Mouse (Mus musculus) small intestine, adult 2 months (tissue): Measurements from ENCODE around the gene Ccdc172. TPM values are rescaled to one million over a fixed set of nuclear protein-coding genes. Genes with fewer than 3 reads are reported as not detected.

ENCODE experiments used
- H3K27ac ChIP-seq: fragments of 200-500 bp; 2 replicates; pipeline ENCODE4 v1.5.1; 2012; ENCODE audit warnings: low read depth, low read length, control low read depth, inconsistent platforms; ENCODE audit not compliant: insufficient read depth
- H3K27me3 ChIP-seq: fragments of 200-500 bp; 2 replicates; pipeline ENCODE4 v1.6.1; 2012; ENCODE audit warnings: mild to moderate bottlenecking, moderate library complexity, low read length, inconsistent platforms; ENCODE audit not compliant: control insufficient read depth, insufficient read depth
- H3K36me3 ChIP-seq: fragments of 200-500 bp; 2 replicates; pipeline ENCODE4 v1.6.1; 2012; ENCODE audit warnings: mild to moderate bottlenecking, low read length, control low read depth, inconsistent platforms; ENCODE audit not compliant: control insufficient read depth, insufficient read depth
- H3K4me1 ChIP-seq: fragments of 200-500 bp; 2 replicates; pipeline ENCODE4 v1.6.1; 2012; ENCODE audit warnings: low read length, inconsistent platforms, mixed read lengths; ENCODE audit not compliant: control insufficient read depth, insufficient read depth, insufficient read length
- H3K4me3 ChIP-seq: fragments of 200-500 bp; 2 replicates; pipeline ENCODE4 v1.5.1; 2012; ENCODE audit warnings: low read depth, mild to moderate bottlenecking, control low read depth, inconsistent platforms, low read length, moderate library complexity
- CTCF ChIP-seq: fragments of 200-500 bp; IDR thresholded peaks from 2 replicates; pipeline ENCODE4 v1.5.1; 2012; ENCODE audit warnings: low read depth, mild to moderate bottlenecking, control low read depth, inconsistent platforms, low read length, moderate library complexity, mixed read lengths; ENCODE audit not compliant: insufficient replicate concordance, insufficient read length; ENCODE audit errors: extremely low read depth
- POLR2A ChIP-seq: fragments of 200-500 bp; IDR thresholded peaks from 2 replicates; pipeline ENCODE4 v1.6.1; 2012; ENCODE audit warnings: low read depth, mild to moderate bottlenecking, control low read depth, inconsistent platforms, low read length, moderate library complexity
- WGBS: fragments of 180-500 bp; shearing (Covaris S2); methylation state at CpG from one replicate; pipeline ENCODE4 v1.1.7; 2018; 5-methylcytosine and 5-hydroxymethylcytosine counted together
- polyA plus RNA-seq: library from polyadenylated mRNA; depleted of rRNA; stranded (reverse); fragments of >200 nt; gene quantifications from 2 replicates; pipeline ENCODE4 v1.2.3, GENCODE M21; 2012

The Ccdc172 gene
- polyA plus RNA-seq, 1 experiment, result not detected

- no peak overlapping the region for H3K27ac ChIP-seq
- no peaks in the 10 kb centered on the region for H3K36me3 ChIP-seq
- TF ChIP-seq CTCF (no peak), POLR2A (no peak)
- H3K27me3 ChIP-seq, result no peaks in the 10 kb centered on the region
- no peak overlapping the region for H3K4me3 ChIP-seq
- 86% methylated on average over 2 of the region's 2 CpGs for WGBS
- H3K4me1 ChIP-seq, result no peaks in the 10 kb centered on the region
Measured at GRCm38 (mm10) chr19:58571566-58571965, 59.8 kb downstream of the Ccdc172 start.

- H3K27ac ChIP-seq, result no peak overlapping the region
- no peaks in the 10 kb centered on the region for H3K36me3 ChIP-seq
- WGBS, result 50% methylated on average over 11 of the region's 11 CpGs
- H3K4me1 ChIP-seq, result no peaks in the 10 kb centered on the region
- H3K4me3 ChIP-seq, result no peak overlapping the region
- TF ChIP-seq POLR2A, result no peak
- no peak for TF ChIP-seq CTCF
- H3K27me3 ChIP-seq, result no peaks in the 10 kb centered on the region
Measured at GRCm38 (mm10) chr19:58572429-58573071, 60.8 kb downstream of the Ccdc172 start.

- WGBS, result 67% methylated on average over 3 of the region's 3 CpGs
Measured at GRCm38 (mm10) chr19:58573072-58573438, 61.3 kb downstream of the Ccdc172 start.

GRCm38 (mm10) chr19:58582018-58582417 is 70.2 kb downstream of the Ccdc172 start:
- WGBS, result 39% methylated on average over 7 of the region's 7 CpGs
- Histone ChIP-seq H3K27me3 (no peaks in the 10 kb centered on the region), H3K36me3 (no peaks in the 10 kb centered on the region)

More at GRCm38 (mm10) chr19:58573072-58573438, 61.3 kb downstream of the Ccdc172 start:
- no peak overlapping the region for H3K27ac ChIP-seq
- H3K36me3 ChIP-seq, result no peaks in the 10 kb centered on the region
- TF ChIP-seq POLR2A (no peak), CTCF (no peak)
- H3K4me1 ChIP-seq, result no peaks in the 10 kb centered on the region
- H3K27me3 ChIP-seq, result no peaks in the 10 kb centered on the region
- H3K4me3 ChIP-seq, result no peak overlapping the region

GRCm38 (mm10) chr19:58582956-58583355 is 71.2 kb downstream of the Ccdc172 start:
- Histone ChIP-seq H3K4me3 (no peak overlapping the region), H3K27ac (no peak overlapping the region), H3K27me3 (no peaks in the 10 kb centered on the region), H3K36me3 (no peaks in the 10 kb centered on the region), H3K4me1 (no peaks in the 10 kb centered on the region)
- 90% methylated on average over 5 of the region's 5 CpGs for WGBS
- TF ChIP-seq CTCF (no peak), POLR2A (no peak)

More at GRCm38 (mm10) chr19:58582018-58582417, 70.2 kb downstream of the Ccdc172 start:
- no peak for TF ChIP-seq CTCF
- no peak for TF ChIP-seq POLR2A
- H3K27ac ChIP-seq, result no peak overlapping the region
- no peaks in the 10 kb centered on the region for H3K4me1 ChIP-seq
- no peak overlapping the region for H3K4me3 ChIP-seq

GRCm38 (mm10) chr19:58586046-58586445 is 74.3 kb downstream of the Ccdc172 start:
- H3K27me3 ChIP-seq, result no peaks in the 10 kb centered on the region
- TF ChIP-seq POLR2A (no peak), CTCF (no peak)
- 67% methylated on average over 2 of the region's 2 CpGs for WGBS
- no peak overlapping the region for H3K4me3 ChIP-seq
- no peaks in the 10 kb centered on the region for H3K36me3 ChIP-seq
- no peaks in the 10 kb centered on the region for H3K4me1 ChIP-seq
- H3K27ac ChIP-seq, result no peak overlapping the region

- Histone ChIP-seq H3K4me1 (no peaks in the 10 kb centered on the region), H3K27me3 (no peaks in the 10 kb centered on the region), H3K4me3 (no peak overlapping the region), H3K27ac (no peak overlapping the region), H3K36me3 (no peaks in the 10 kb centered on the region)
- 73% methylated on average over 6 of the region's 6 CpGs for WGBS
- TF ChIP-seq POLR2A (no peak), CTCF (no peak)
Measured at GRCm38 (mm10) chr19:58590251-58590936, 78.6 kb downstream of the Ccdc172 start.
